Mouse (Mus musculus) forebrain, postnatal 0 days (tissue): Measurements from ENCODE around the gene Cenpm. TPM values are rescaled to one million over a fixed set of nuclear protein-coding genes. Genes with fewer than 3 reads are reported as not detected.

Experiments
- ATAC-seq: fragments of 200-750 bp; cut with Nextera tagmentation; 2 replicates; pipeline ENCODE4 v1.8.0; 2017; ENCODE audit warnings: mild to moderate bottlenecking, moderate library complexity
- DNase-seq: peaks from one replicate; pipeline ENCODE4 v3.0.0-alpha.2; 2015
- H3K27ac ChIP-seq: fragments of 300-500 bp; sonication (generic); 2 replicates; pipeline ENCODE4 v1.5.1; 2014; ENCODE audit warnings: low read depth, mild to moderate bottlenecking, antibody characterized with exemption, low read length, moderate library complexity, mixed read lengths
- H3K27me3 ChIP-seq: fragments of 300-500 bp; sonication (generic); 2 replicates; pipeline ENCODE4 v1.6.1; 2014; ENCODE audit warnings: mild to moderate bottlenecking, low read length, mixed read lengths; ENCODE audit not compliant: insufficient read depth
- H3K36me3 ChIP-seq: fragments of 300-500 bp; sonication (generic); 2 replicates; pipeline ENCODE4 v1.6.1; 2014; ENCODE audit warnings: mild to moderate bottlenecking, moderate library complexity; ENCODE audit not compliant: insufficient read depth
- H3K4me1 ChIP-seq: fragments of 300-500 bp; sonication (generic); 2 replicates; pipeline ENCODE4 v1.6.1; 2014; ENCODE audit warnings: antibody characterized with exemption; ENCODE audit not compliant: insufficient read depth
- H3K4me2 ChIP-seq: fragments of 300-500 bp; sonication (generic); 2 replicates; pipeline ENCODE4 v1.6.1; 2014; ENCODE audit warnings: low read depth, mild to moderate bottlenecking, moderate library complexity
- H3K4me3 ChIP-seq: fragments of 300-500 bp; sonication (generic); 2 replicates; pipeline ENCODE4 v1.5.1; 2014; ENCODE audit warnings: low read depth, low read length, mixed read lengths
- H3K9ac ChIP-seq: fragments of 300-500 bp; sonication (generic); 2 replicates; pipeline ENCODE4 v1.6.1; 2014; ENCODE audit warnings: mild to moderate bottlenecking
- H3K9me3 ChIP-seq: fragments of 300-500 bp; sonication (generic); 2 replicates; pipeline ENCODE4 v1.6.1; 2016; ENCODE audit warnings: low read length
- CTCF ChIP-seq: sonication (generic); IDR thresholded peaks from 2 replicates; pipeline ENCODE4 v1.5.1; 2016; ENCODE audit warnings: antibody characterized with exemption, control low read depth, low read depth
- WGBS: fragments of 180-500 bp; shearing (Covaris S2); extraction: QIAGEN DNeasy Blood & Tissue Kit; methylation state at CpG from one replicate; pipeline ENCODE4 v1.1.7; 2014; 5-methylcytosine and 5-hydroxymethylcytosine counted together
- polyA plus RNA-seq: library from polyadenylated mRNA; unstranded; fragments of >200 nt; fragmentation: Nextera tagmentation; extraction: Ambion mirVana; gene quantifications from 2 replicates; pipeline ENCODE4 v1.2.1, GENCODE M21; 2015
- total RNA-seq: library from RNA; depleted of rRNA; stranded (reverse); fragments of >200 nt; gene quantifications from 2 replicates; pipeline ENCODE4 v1.2.3, GENCODE M21; 2014

The Cenpm gene
- total and polyA plus RNA-seq, 2 experiments from 2014 or later, result 8.9 to 18.7 TPM

GRCm38 (mm10) chr15:82268185-82268584, 23.6 kb upstream of the Cenpm start:
- Histone ChIP-seq H3K27me3 (peaks cover 3% of the 10 kb centered on the region; the same call in 1 of the 2 replicates), H3K27ac (peak overlapping the region; percentile 24; the same call in 1 of the 2 replicates), H3K4me2 (no peak overlapping the region), H3K9ac (no peak overlapping the region; the same call in 1 of the 2 replicates), H3K9me3 (no peaks in the 10 kb centered on the region), H3K4me3 (no peak overlapping the region), H3K4me1 (peaks cover 9% of the 10 kb centered on the region; the same call in 1 of the 2 replicates), H3K36me3 (no peaks in the 10 kb centered on the region)
- ATAC-seq (peak; percentile 68), DNase-seq (peak; percentile 73)
- TF ChIP-seq CTCF, result no peak
- WGBS, result 12% methylated on average over 3 of the region's 3 CpGs

- peak; percentile 91 for TF ChIP-seq CTCF
- H3K36me3 ChIP-seq, result 0 out of 2 replicates have a peak, but pooled peaks cover 1% of the 10 kb centered on the region
- WGBS, result 12% methylated on average over 6 of the region's 6 CpGs
These were observed 21.8 kb upstream of the Cenpm start for GRCm38 (mm10) chr15:82266356-82266755.

GRCm38 (mm10) chr15:82259510-82259909, 15.0 kb upstream of the Cenpm start:
- Histone ChIP-seq H3K4me1 (peaks cover 19% of the 10 kb centered on the region), H3K27ac (no peak overlapping the region), H3K36me3 (0 out of 2 replicates have a peak, but pooled peaks cover 12% of the 10 kb centered on the region), H3K9ac (no peak overlapping the region), H3K4me3 (no peak overlapping the region), H3K4me2 (no peak overlapping the region), H3K9me3 (no peaks in the 10 kb centered on the region), H3K27me3 (no peaks in the 10 kb centered on the region)
- DNase-seq (peak; percentile 84), ATAC-seq (no peak)
- peak; percentile 99 for TF ChIP-seq CTCF
- 12% methylated on average over 16 of the region's 16 CpGs for WGBS

More at GRCm38 (mm10) chr15:82266356-82266755, 21.8 kb upstream of the Cenpm start:
- Histone ChIP-seq H3K4me3 (no peak overlapping the region), H3K4me2 (no peak overlapping the region), H3K27ac (no peak overlapping the region), H3K9ac (no peak overlapping the region), H3K4me1 (peaks cover 9% of the 10 kb centered on the region; the same call in 1 of the 2 replicates), H3K27me3 (no peaks in the 10 kb centered on the region), H3K9me3 (no peaks in the 10 kb centered on the region)
- DNase-seq (peak; percentile 86), ATAC-seq (no peak)

GRCm38 (mm10) chr15:82255944-82256383, 11.4 kb upstream of the Cenpm start:
- ATAC-seq, result peak; percentile 97
- peak; percentile 71 for TF ChIP-seq CTCF

GRCm38 (mm10) chr15:82255248-82255647, 10.7 kb upstream of the Cenpm start:
- Histone ChIP-seq H3K9ac (peak overlapping the region; percentile 76), H3K9me3 (no peaks in the 10 kb centered on the region), H3K27ac (peak overlapping the region; percentile 91), H3K36me3 (0 out of 2 replicates have a peak, but pooled peaks cover 4% of the 10 kb centered on the region), H3K4me2 (peak overlapping the region; percentile 66), H3K4me3 (peak overlapping the region; percentile 53), H3K4me1 (peaks cover 19% of the 10 kb centered on the region), H3K27me3 (no peaks in the 10 kb centered on the region)
- TF ChIP-seq CTCF, result peak; percentile 70
- peak; percentile 37 for ATAC-seq
- DNase-seq, result peak; percentile 63
- WGBS, result 39% methylated on average over 4 of the region's 4 CpGs

More at GRCm38 (mm10) chr15:82255944-82256383, 11.4 kb upstream of the Cenpm start:
- DNase-seq, result peak; percentile 94
- peak overlapping the region; percentile 53 for H3K4me3 ChIP-seq
- H3K27me3 ChIP-seq, result no peaks in the 10 kb centered on the region
- H3K4me1 ChIP-seq, result peaks cover 19% of the 10 kb centered on the region
- no peaks in the 10 kb centered on the region for H3K9me3 ChIP-seq
- H3K27ac ChIP-seq, result peak overlapping the region; percentile 91
- peak overlapping the region; percentile 76 for H3K9ac ChIP-seq
- 4% methylated on average over 10 of the region's 10 CpGs for WGBS
- H3K4me2 ChIP-seq, result peak overlapping the region; percentile 66
- 0 out of 2 replicates have a peak, but pooled peaks cover 8% of the 10 kb centered on the region for H3K36me3 ChIP-seq

- WGBS, result 86% methylated on average over 6 of the region's 6 CpGs
- no peak for TF ChIP-seq CTCF
- no peak for DNase-seq
- no peak within 1 kb of the TSS for H3K27ac ChIP-seq
- no peak within 1 kb of the TSS for H3K4me2 ChIP-seq
- no peaks in the 10 kb centered on the region for H3K36me3 ChIP-seq
- peaks cover 13% of the 10 kb centered on the region for H3K4me1 ChIP-seq
- ATAC-seq, result no peak
- no peak within 1 kb of the TSS for H3K4me3 ChIP-seq
- no peaks in the 10 kb centered on the region for H3K27me3 ChIP-seq
- H3K9ac ChIP-seq, result no peak within 1 kb of the TSS
- H3K9me3 ChIP-seq, result no peaks in the 10 kb centered on the region
These were observed 7.5 kb upstream of the Cenpm start, which contains the start of gene 1500009C09Rik for GRCm38 (mm10) chr15:82252097-82252496. 1500009C09Rik (plus strand) TSS chr15:82252397.

GRCm38 (mm10) chr15:82251579-82251978, 7.0 kb upstream of the Cenpm start:
- H3K4me3 ChIP-seq, result no peak overlapping the region
- no peaks in the 10 kb centered on the region for H3K27me3 ChIP-seq
- no peak overlapping the region for H3K4me2 ChIP-seq
- H3K36me3 ChIP-seq, result no peaks in the 10 kb centered on the region
- no peak overlapping the region for H3K27ac ChIP-seq
- DNase-seq, result no peak
- H3K4me1 ChIP-seq, result peaks cover 9% of the 10 kb centered on the region
- peak; percentile 36 for TF ChIP-seq CTCF
- H3K9ac ChIP-seq, result no peak overlapping the region
- no peaks in the 10 kb centered on the region for H3K9me3 ChIP-seq
- ATAC-seq, result no peak
- 95% methylated on average over 3 of the region's 3 CpGs for WGBS
